Mouse (Mus musculus): ENCODE measurements around the gene Olfr828. TPM values are rescaled to one million over a fixed set of nuclear protein-coding genes. Genes with fewer than 3 reads are reported as not detected.

Olfr828 gene
- not detected for polyA plus RNA-seq (2017; shearing (Covaris generic))

GRCm38 (mm10) chr9:18819426-18819825 lies at the start of gene Olfr828:
Gene Olfr828, minus strand, starts transcription at chr9:18819526.

GRCm38 (mm10) chr9:18854633-18855032 lies 35.3 kb upstream of the Olfr828 start, which contains the start of gene Olfr829:
Gene Olfr829, plus strand, starts transcription at chr9:18854933.

Other genes with a start within 250 kb of the Olfr828 start
- under 1 TPM; 0.24 to 0.57 TPM for gene Muc16, start 145.0 kb downstream of the Olfr828 start, polyA plus RNA-seq (2017; shearing (Covaris generic))
- under 1 TPM; 0.14 to 0.83 TPM for gene Olfr24, start 55.5 kb downstream of the Olfr828 start, polyA plus RNA-seq (2017; shearing (Covaris generic))
- not detected for gene Olfr829, start 35.4 kb upstream of the Olfr828 start, polyA plus RNA-seq (2017; shearing (Covaris generic))
- gene Olfr830, start 55.2 kb upstream of the Olfr828 start, polyA plus RNA-seq (2017; shearing (Covaris generic)) = under 1 TPM in 1 of 2 experiments, not detected in 1; 0.13 TPM
- gene Olfr832, start 117.6 kb upstream of the Olfr828 start, polyA plus RNA-seq (2017; shearing (Covaris generic)) = not detected
- not detected for gene Olfr834, start 168.5 kb upstream of the Olfr828 start, polyA plus RNA-seq (2017; shearing (Covaris generic))
- gene Olfr835, start 213.2 kb upstream of the Olfr828 start, polyA plus RNA-seq (2017; shearing (Covaris generic)) = not detected